Mouse (Mus musculus): Measurements from ENCODE around the gene Fam19a3. TPM values are rescaled to one million over a fixed set of nuclear protein-coding genes. Genes with fewer than 3 reads are reported as not detected.
"Not testable (repeated sequence)": the region's sequence is repeated elsewhere in the genome, so short reads cannot be mapped to it uniquely, and the experiment has no call there.

Fam19a3 gene
- polyA plus RNA-seq, 1 experiment = 0.08 TPM

DNA sequence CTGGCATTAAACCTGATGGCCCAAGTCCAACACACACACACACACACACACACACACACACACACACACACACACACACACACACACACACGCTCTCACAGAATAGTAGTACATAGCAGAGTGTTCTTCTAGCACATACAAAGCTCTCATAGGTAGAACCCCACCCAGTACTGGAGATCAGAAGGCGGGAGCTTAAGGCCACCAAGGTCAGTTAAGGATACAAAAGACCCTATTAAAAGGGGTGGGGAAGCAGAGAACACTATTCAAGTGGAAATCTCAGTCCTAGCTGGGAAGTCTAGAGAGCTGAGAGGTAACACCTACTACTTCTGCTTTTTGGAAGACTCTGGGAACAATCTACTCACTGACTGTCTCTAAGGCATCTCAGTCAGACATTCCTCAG lies 33.7 kb upstream of the Fam19a3 start:
- WGBS = 84% methylated on average over 2 of the region's 2 CpGs
- H3K36me3 ChIP-seq (ENCODE audit: control insufficient read depth, insufficient read depth, low read length) = peaks cover 4% of the 10 kb centered on the region; the same call in 1 of the 2 replicates
- TF ChIP-seq CTCF (IDR thresholded peaks at IDR 0.05; ENCODE audit: extremely low read depth, insufficient read length, insufficient replicate concordance, low read depth, low read length) = no peak
- no peak for TF ChIP-seq POLR2A (IDR thresholded peaks at IDR 0.05; ENCODE audit: low read depth, low read length)
- H3K27ac ChIP-seq (ENCODE audit: insufficient read depth, low read depth, low read length) = no peak overlapping the region
- H3K4me1 ChIP-seq (ENCODE audit: control insufficient read depth, insufficient read depth, insufficient read length, low read length) = peaks cover 5% of the 10 kb centered on the region; the same call in 1 of the 2 replicates
- no peaks in the 10 kb centered on the region for H3K27me3 ChIP-seq (ENCODE audit: control insufficient read depth, insufficient read depth, low read length)
- no peak overlapping the region for H3K4me3 ChIP-seq (ENCODE audit: low read depth, low read length)

GRCm38 (mm10) chr3:104814746-104815145 lies 33.1 kb upstream of the Fam19a3 start:
- Histone ChIP-seq H3K27ac (ENCODE audit: insufficient read depth, low read depth, low read length) (no peak overlapping the region), H3K4me3 (ENCODE audit: low read depth, low read length) (no peak overlapping the region), H3K4me1 (ENCODE audit: control insufficient read depth, insufficient read depth, insufficient read length, low read length) (peaks cover 5% of the 10 kb centered on the region; the same call in 1 of the 2 replicates), H3K36me3 (ENCODE audit: control insufficient read depth, insufficient read depth, low read length) (peaks cover 4% of the 10 kb centered on the region; the same call in 1 of the 2 replicates), H3K27me3 (ENCODE audit: control insufficient read depth, insufficient read depth, low read length) (no peaks in the 10 kb centered on the region)
- TF ChIP-seq POLR2A (IDR thresholded peaks at IDR 0.05; ENCODE audit: low read depth, low read length) (no peak), CTCF (IDR thresholded peaks at IDR 0.05; ENCODE audit: extremely low read depth, insufficient read length, insufficient replicate concordance, low read depth, low read length) (no peak)
- WGBS = 97% methylated on average over 1 of the region's 1 CpGs

DNA sequence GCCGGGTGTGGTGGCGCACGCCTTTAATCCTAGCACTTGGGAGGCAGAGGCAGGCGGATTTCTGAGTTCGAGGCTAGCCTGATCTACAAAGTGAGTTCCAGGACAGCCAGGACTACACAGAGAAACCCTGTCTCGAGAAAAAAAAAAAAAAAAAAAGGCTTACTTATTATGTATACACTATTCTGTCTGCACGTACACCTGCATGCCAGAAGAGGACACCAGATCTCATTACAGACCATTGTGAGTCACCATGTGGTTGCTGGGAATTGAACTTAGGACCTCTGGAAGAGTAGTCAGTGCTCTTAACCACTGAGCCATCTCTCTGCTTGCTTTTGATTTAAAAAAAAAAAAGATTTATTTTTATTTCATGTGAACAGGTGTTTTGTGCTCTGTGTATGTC lies 31.6 kb upstream of the Fam19a3 start:
- not testable (repeated sequence) for H3K4me1 ChIP-seq (ENCODE audit: control insufficient read depth, insufficient read depth, insufficient read length, low read length); H3K36me3 ChIP-seq (ENCODE audit: control insufficient read depth, insufficient read depth, low read length); H3K27ac ChIP-seq (ENCODE audit: insufficient read depth, low read depth, low read length); H3K27me3 ChIP-seq (ENCODE audit: control insufficient read depth, insufficient read depth, low read length); H3K4me3 ChIP-seq (ENCODE audit: low read depth, low read length)
- 87% methylated on average over 7 of the region's 7 CpGs for WGBS

DNA sequence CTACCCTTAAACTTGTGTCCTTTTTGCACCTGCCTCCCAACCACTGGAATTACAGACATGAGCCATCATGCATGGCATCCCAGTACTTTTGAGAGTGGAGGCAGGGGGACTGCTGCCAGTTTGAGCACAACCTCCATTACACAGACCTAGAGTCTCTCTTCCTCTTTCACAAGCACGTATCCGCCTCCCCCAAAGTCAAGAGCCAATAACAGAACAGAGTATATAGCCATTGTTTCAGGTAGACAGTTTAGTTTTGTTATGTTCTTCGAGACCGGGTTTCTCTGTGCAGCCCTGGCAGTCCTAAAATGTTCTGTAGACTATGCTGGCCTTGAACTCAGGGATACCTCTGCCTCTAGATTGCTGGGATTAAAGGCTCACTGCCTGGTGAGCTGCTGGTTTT lies 30.6 kb upstream of the Fam19a3 start:
- H3K4me3 ChIP-seq (ENCODE audit: low read depth, low read length) = no peak overlapping the region
- 88% methylated on average over 4 of the region's 4 CpGs for WGBS
- TF ChIP-seq CTCF (IDR thresholded peaks at IDR 0.05; ENCODE audit: extremely low read depth, insufficient read length, insufficient replicate concordance, low read depth, low read length) (no peak), POLR2A (IDR thresholded peaks at IDR 0.05; ENCODE audit: low read depth, low read length) (no peak)

DNA sequence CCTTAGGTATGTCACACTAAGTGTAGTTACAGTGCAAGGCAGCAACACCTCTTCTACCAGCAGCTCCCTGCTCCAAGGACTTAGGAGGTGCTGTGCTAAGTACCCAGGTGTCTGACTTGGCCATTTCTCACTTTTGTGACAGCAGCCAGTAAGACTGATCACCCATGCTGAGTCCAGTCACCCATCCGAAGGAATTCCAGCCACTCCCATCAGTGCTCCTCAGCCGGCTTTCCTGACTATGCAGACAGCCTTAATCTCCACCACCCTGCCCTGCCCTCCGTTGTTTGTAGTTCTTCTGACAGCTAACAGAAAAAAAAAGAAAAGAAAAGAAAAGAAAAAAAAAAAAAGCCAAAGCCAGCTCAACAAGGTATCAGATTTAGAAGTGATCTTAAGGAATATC lies 30.1 kb upstream of the Fam19a3 start:
- H3K27me3 ChIP-seq (ENCODE audit: control insufficient read depth, insufficient read depth, low read length) = no peaks in the 10 kb centered on the region
- no peak overlapping the region for H3K4me3 ChIP-seq (ENCODE audit: low read depth, low read length)
- TF ChIP-seq POLR2A (IDR thresholded peaks at IDR 0.05; ENCODE audit: low read depth, low read length) (no peak), CTCF (IDR thresholded peaks at IDR 0.05; ENCODE audit: extremely low read depth, insufficient read length, insufficient replicate concordance, low read depth, low read length) (no peak)
- H3K36me3 ChIP-seq (ENCODE audit: control insufficient read depth, insufficient read depth, low read length) = peaks cover 4% of the 10 kb centered on the region; the same call in 1 of the 2 replicates
- peaks cover 5% of the 10 kb centered on the region; the same call in 1 of the 2 replicates for H3K4me1 ChIP-seq (ENCODE audit: control insufficient read depth, insufficient read depth, insufficient read length, low read length)
- no peak overlapping the region for H3K27ac ChIP-seq (ENCODE audit: insufficient read depth, low read depth, low read length)
- WGBS = 20% methylated on average over 3 of the region's 3 CpGs

More for the DNA sequence above, 30.6 kb upstream of the Fam19a3 start:
- Histone ChIP-seq H3K4me1 (ENCODE audit: control insufficient read depth, insufficient read depth, insufficient read length, low read length) (peaks cover 5% of the 10 kb centered on the region; the same call in 1 of the 2 replicates), H3K27me3 (ENCODE audit: control insufficient read depth, insufficient read depth, low read length) (no peaks in the 10 kb centered on the region), H3K27ac (ENCODE audit: insufficient read depth, low read depth, low read length) (no peak overlapping the region), H3K36me3 (ENCODE audit: control insufficient read depth, insufficient read depth, low read length) (peaks cover 4% of the 10 kb centered on the region; the same call in 1 of the 2 replicates)

- no peak overlapping the region for H3K27ac ChIP-seq (ENCODE audit: insufficient read depth, low read depth, low read length)
- 76% methylated on average over 9 of the region's 9 CpGs for WGBS
- no peaks in the 10 kb centered on the region for H3K27me3 ChIP-seq (ENCODE audit: control insufficient read depth, insufficient read depth, low read length)
- H3K4me1 ChIP-seq (ENCODE audit: control insufficient read depth, insufficient read depth, insufficient read length, low read length) = no peaks in the 10 kb centered on the region
- TF ChIP-seq CTCF (IDR thresholded peaks at IDR 0.05; ENCODE audit: extremely low read depth, insufficient read length, insufficient replicate concordance, low read depth, low read length) = no peak
- no peak for TF ChIP-seq POLR2A (IDR thresholded peaks at IDR 0.05; ENCODE audit: low read depth, low read length)
- peaks cover 30% of the 10 kb centered on the region for H3K36me3 ChIP-seq (ENCODE audit: control insufficient read depth, insufficient read depth, low read length)
- no peak overlapping the region for H3K4me3 ChIP-seq (ENCODE audit: low read depth, low read length)
These were observed 23.9 kb upstream of the Fam19a3 start for GRCm38 (mm10) chr3:104805539-104805938.

GRCm38 (mm10) chr3:104804312-104804711 lies 22.7 kb upstream of the Fam19a3 start:
- no peak for TF ChIP-seq POLR2A (IDR thresholded peaks at IDR 0.05; ENCODE audit: low read depth, low read length)
- 93% methylated on average over 10 of the region's 10 CpGs for WGBS
- Histone ChIP-seq H3K4me3 (ENCODE audit: low read depth, low read length) (no peak overlapping the region), H3K27ac (ENCODE audit: insufficient read depth, low read depth, low read length) (no peak overlapping the region), H3K27me3 (ENCODE audit: control insufficient read depth, insufficient read depth, low read length) (no peaks in the 10 kb centered on the region), H3K36me3 (ENCODE audit: control insufficient read depth, insufficient read depth, low read length) (peaks cover 42% of the 10 kb centered on the region), H3K4me1 (ENCODE audit: control insufficient read depth, insufficient read depth, insufficient read length, low read length) (no peaks in the 10 kb centered on the region)

DNA sequence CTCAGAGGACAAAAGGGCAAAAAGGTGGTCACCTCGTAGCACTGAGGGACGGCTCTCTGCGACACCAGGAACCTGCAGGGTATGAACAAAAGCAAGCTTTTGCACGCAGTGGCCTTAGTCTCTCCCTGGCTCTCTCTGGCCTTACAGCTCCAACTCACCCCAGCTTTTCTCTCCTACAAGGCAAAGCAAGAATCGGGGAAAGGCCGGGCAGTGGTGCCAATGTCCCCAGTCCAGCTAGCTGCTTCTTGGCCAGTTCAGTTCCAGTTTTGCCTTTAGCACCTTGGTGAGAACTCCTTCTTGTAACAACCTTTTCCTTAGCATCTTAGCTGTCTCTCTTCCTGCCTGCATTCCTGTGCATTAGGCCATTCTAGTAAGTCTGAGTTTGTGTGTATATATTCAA lies 19.8 kb upstream of the Fam19a3 start:
- Histone ChIP-seq H3K27ac (ENCODE audit: insufficient read depth, low read depth, low read length) (no peak overlapping the region), H3K27me3 (ENCODE audit: control insufficient read depth, insufficient read depth, low read length) (no peaks in the 10 kb centered on the region), H3K36me3 (ENCODE audit: control insufficient read depth, insufficient read depth, low read length) (peaks cover 59% of the 10 kb centered on the region), H3K4me1 (ENCODE audit: control insufficient read depth, insufficient read depth, insufficient read length, low read length) (peaks cover 7% of the 10 kb centered on the region), H3K4me3 (ENCODE audit: low read depth, low read length) (no peak overlapping the region)
- WGBS = 96% methylated on average over 6 of the region's 6 CpGs
- TF ChIP-seq CTCF (IDR thresholded peaks at IDR 0.05; ENCODE audit: extremely low read depth, insufficient read length, insufficient replicate concordance, low read depth, low read length) (no peak), POLR2A (IDR thresholded peaks at IDR 0.05; ENCODE audit: low read depth, low read length) (no peak)
